Mouse (Mus musculus) G1E (cell line): Measurements from ENCODE around the gene Zc3h7b.

ENCODE experiments used
- CTCF ChIP-seq: IDR thresholded peaks from 2 replicates; pipeline ENCODE4 v1.5.1; 2012; ENCODE audit warnings: low read depth, low read length, inconsistent platforms, mixed read lengths
- GATA1 ChIP-seq: IDR thresholded peaks from 2 replicates; pipeline ENCODE4 v1.6.1; 2012; ENCODE audit warnings: borderline replicate concordance, low read length, inconsistent platforms, mixed read lengths
- GATA2 ChIP-seq: IDR thresholded peaks from 2 replicates; pipeline ENCODE4 v1.6.1; 2012; ENCODE audit warnings: low read depth, low read length, inconsistent platforms, borderline replicate concordance
- TAL1 ChIP-seq: conservative IDR thresholded peaks from 2 replicates; pipeline ENCODE4 v1.6.1; 2012; ENCODE audit warnings: low read depth, low read length, inconsistent platforms, mixed read lengths

DNA sequence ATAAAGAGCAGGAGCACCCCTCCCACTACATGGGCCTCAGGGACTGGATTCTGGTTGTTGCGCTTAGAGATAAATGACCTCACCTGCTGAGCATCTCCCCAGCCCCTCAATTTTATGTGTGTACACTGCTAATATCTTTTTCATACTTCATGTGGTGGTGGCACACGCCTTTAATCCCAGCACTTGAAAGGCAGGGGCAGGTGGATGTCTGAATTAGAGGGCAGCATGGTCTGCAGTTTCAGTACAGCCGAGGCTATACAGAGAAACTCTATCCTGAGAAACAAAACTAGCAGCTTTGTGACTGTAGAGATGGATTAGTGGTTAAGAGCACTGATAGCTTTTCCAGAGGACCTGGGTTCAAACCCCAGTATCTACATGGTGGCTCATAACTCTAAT lies 41.8 kb upstream of the Zc3h7b start:
- TF ChIP-seq GATA1 = no peak
- TF ChIP-seq CTCF = no peak
- TF ChIP-seq GATA2 = no peak
- TF ChIP-seq TAL1 = no peak
